Mouse (Mus musculus): Measurements from ENCODE around the gene Ccr6. TPM values are rescaled to one million over a fixed set of nuclear protein-coding genes. Genes with fewer than 3 reads are reported as not detected.

Ccr6 gene
- polyA plus RNA-seq, 1 experiment from 2014 or later, result 1.1 TPM

GRCm38 (mm10) chr17:8282821-8283525 lies 47.1 kb downstream of the Ccr6 start, which contains the start of gene Mpc1:
TSS of gene Mpc1 (plus strand) at chr17:8282904.
- Histone ChIP-seq H3K4me1 (ENCODE audit: insufficient read depth) (peaks cover 13% of the 10 kb centered on the region), H3K9me3 (ENCODE audit: low read length) (no peaks in the 10 kb centered on the region), H3K9ac (replicated peaks) (peak within 1 kb of the TSS; percentile 94), H3K27ac (ENCODE audit: low read depth) (peak within 1 kb of the TSS; percentile 98), H3K36me3 (replicated peaks; ENCODE audit: insufficient read depth, low read length) (no peaks in the 10 kb centered on the region), H3K27me3 (ENCODE audit: insufficient read depth, low read length) (no peaks in the 10 kb centered on the region), H3K4me2 (ENCODE audit: low read depth, low read length) (peak within 1 kb of the TSS; percentile 98), H3K4me3 (ENCODE audit: low read depth, low read length) (peak within 1 kb of the TSS; percentile 75)
- 2% methylated on average over 35 of the region's 35 CpGs for WGBS (ENCODE audit: insufficient replicate concordance)
- peak; percentile 54 for ATAC-seq
- peak; percentile 77 for DNase-seq
- TF ChIP-seq EP300 (IDR thresholded peaks at IDR 0.05; ENCODE audit: low read depth), result peak; percentile 28; the same call in 1 of the 2 replicates
- no peak for TF ChIP-seq CTCF (IDR thresholded peaks at IDR 0.05; ENCODE audit: low read depth)

GRCm38 (mm10) chr17:8283526-8284253 lies 47.8 kb downstream of the Ccr6 start:
- ATAC-seq, result peak; percentile 94
- peak; percentile 95 for DNase-seq
- 1% methylated on average over 77 of the region's 77 CpGs for WGBS (ENCODE audit: insufficient replicate concordance)
- Histone ChIP-seq H3K9ac (replicated peaks) (peak overlapping the region; percentile 94), H3K27me3 (ENCODE audit: insufficient read depth, low read length) (no peaks in the 10 kb centered on the region), H3K4me3 (ENCODE audit: low read depth, low read length) (peak overlapping the region; percentile 75), H3K9me3 (ENCODE audit: low read length) (no peaks in the 10 kb centered on the region), H3K4me2 (ENCODE audit: low read depth, low read length) (peak overlapping the region; percentile 98), H3K27ac (ENCODE audit: low read depth) (peak overlapping the region; percentile 98), H3K36me3 (replicated peaks; ENCODE audit: insufficient read depth, low read length) (no peaks in the 10 kb centered on the region; the same call in 1 of the 2 replicates), H3K4me1 (ENCODE audit: insufficient read depth) (peaks cover 13% of the 10 kb centered on the region)
- TF ChIP-seq EP300 (IDR thresholded peaks at IDR 0.05; ENCODE audit: low read depth) (no peak), CTCF (IDR thresholded peaks at IDR 0.05; ENCODE audit: low read depth) (peak; percentile 41)

- Histone ChIP-seq H3K4me3 (ENCODE audit: low read depth, low read length) (peak overlapping the region; percentile 75), H3K27ac (ENCODE audit: low read depth) (peak overlapping the region; percentile 98), H3K9me3 (ENCODE audit: low read length) (no peaks in the 10 kb centered on the region), H3K36me3 (replicated peaks; ENCODE audit: insufficient read depth, low read length) (no peaks in the 10 kb centered on the region; the same call in 1 of the 2 replicates), H3K4me2 (ENCODE audit: low read depth, low read length) (peak overlapping the region; percentile 98), H3K4me1 (ENCODE audit: insufficient read depth) (peaks cover 14% of the 10 kb centered on the region), H3K27me3 (ENCODE audit: insufficient read depth, low read length) (no peaks in the 10 kb centered on the region), H3K9ac (replicated peaks) (peak overlapping the region; percentile 94)
- peak; percentile 62 for DNase-seq
- under 1% methylated on average over 31 of the region's 32 CpGs for whole genome bisulfite sequencing (ENCODE audit: insufficient replicate concordance)
- TF ChIP-seq EP300 (IDR thresholded peaks at IDR 0.05; ENCODE audit: low read depth) (no peak), CTCF (IDR thresholded peaks at IDR 0.05; ENCODE audit: low read depth) (0 out of 2 replicates have a peak, but pooled peaks have one; percentile 7)
- no peak for ATAC-seq
Measured at GRCm38 (mm10) chr17:8284254-8284661, 48.4 kb downstream of the Ccr6 start.

GRCm38 (mm10) chr17:8285056-8285455 lies 49.2 kb downstream of the Ccr6 start:
- WGBS (ENCODE audit: insufficient replicate concordance), result 33% methylated on average over 8 of the region's 8 CpGs
- H3K27ac ChIP-seq (ENCODE audit: low read depth), result peak overlapping the region; percentile 98
- DNase-seq, result no peak

GRCm38 (mm10) chr17:8286987-8287386 lies 51.1 kb downstream of the Ccr6 start:
- Histone ChIP-seq H3K27me3 (ENCODE audit: insufficient read depth, low read length) (no peaks in the 10 kb centered on the region), H3K9me3 (ENCODE audit: low read length) (no peaks in the 10 kb centered on the region), H3K4me3 (ENCODE audit: low read depth, low read length) (no peak overlapping the region), H3K9ac (replicated peaks) (no peak overlapping the region), H3K27ac (ENCODE audit: low read depth) (no peak overlapping the region), H3K4me2 (ENCODE audit: low read depth, low read length) (peak overlapping the region; percentile 98), H3K4me1 (ENCODE audit: insufficient read depth) (peaks cover 22% of the 10 kb centered on the region), H3K36me3 (replicated peaks; ENCODE audit: insufficient read depth, low read length) (peaks cover 3% of the 10 kb centered on the region; the same call in 1 of the 2 replicates)
- DNase-seq, result no peak
- WGBS (ENCODE audit: insufficient replicate concordance), result 83% methylated on average over 4 of the region's 4 CpGs
- no peak for ATAC-seq
- no peak for TF ChIP-seq EP300 (IDR thresholded peaks at IDR 0.05; ENCODE audit: low read depth)
- no peak for TF ChIP-seq CTCF (IDR thresholded peaks at IDR 0.05; ENCODE audit: low read depth)

More at GRCm38 (mm10) chr17:8285056-8285455, 49.2 kb downstream of the Ccr6 start:
- peak overlapping the region; percentile 98 for H3K4me2 ChIP-seq (ENCODE audit: low read depth, low read length)
- H3K27me3 ChIP-seq (ENCODE audit: insufficient read depth, low read length), result no peaks in the 10 kb centered on the region
- H3K4me1 ChIP-seq (ENCODE audit: insufficient read depth), result peaks cover 21% of the 10 kb centered on the region
- H3K9ac ChIP-seq (replicated peaks), result peak overlapping the region; percentile 94
- H3K36me3 ChIP-seq (replicated peaks; ENCODE audit: insufficient read depth, low read length), result no peaks in the 10 kb centered on the region; the same call in 1 of the 2 replicates
- peak overlapping the region; percentile 75 for H3K4me3 ChIP-seq (ENCODE audit: low read depth, low read length)
- no peak for TF ChIP-seq EP300 (IDR thresholded peaks at IDR 0.05; ENCODE audit: low read depth)
- no peak for ATAC-seq
- H3K9me3 ChIP-seq (ENCODE audit: low read length), result no peaks in the 10 kb centered on the region
